Mouse (Mus musculus): Measurements from ENCODE around the gene Depdc1b.

Depdc1b gene

DNA sequence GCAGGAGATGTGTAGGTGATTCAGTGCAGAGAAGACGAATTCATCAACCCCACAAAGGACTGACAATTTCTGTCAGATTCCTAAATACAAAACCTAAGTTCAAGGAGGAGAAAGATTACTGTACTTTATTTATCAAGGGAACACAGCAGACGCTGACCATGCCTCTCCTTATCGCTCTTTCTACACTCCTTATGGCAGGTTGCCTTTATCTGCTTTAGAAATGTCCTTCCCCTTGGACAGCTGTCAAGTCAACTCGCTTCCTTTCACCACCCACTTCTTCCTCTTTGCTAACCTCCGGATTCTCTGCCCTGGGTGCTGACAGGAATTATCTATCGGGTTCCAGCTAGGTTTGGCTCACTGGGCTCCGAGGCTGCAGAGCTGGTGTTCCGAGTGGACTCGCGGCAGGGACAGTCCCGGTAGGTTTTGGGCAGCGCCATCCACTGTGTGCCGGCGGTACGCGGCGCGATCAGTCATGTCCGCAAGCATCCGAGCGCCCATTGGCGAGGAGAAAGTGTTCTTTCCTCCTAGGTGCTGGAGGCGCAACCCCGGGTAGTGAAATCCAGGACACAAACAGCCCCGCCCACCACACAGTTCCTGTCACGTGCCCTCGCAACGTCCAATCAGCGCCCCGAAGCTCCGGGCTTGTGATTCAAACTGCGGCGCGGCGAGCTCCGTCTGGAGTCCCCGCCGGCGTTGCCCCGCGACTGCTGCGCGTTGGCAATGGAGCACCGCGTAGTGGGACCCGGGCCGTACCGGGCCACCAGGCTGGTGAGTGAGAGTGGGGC is at the start of gene Depdc1b:
Depdc1b (plus strand) TSS at position 631 of the 785 bp plus-strand sequence.
- peak; percentile 94 to 96 for DNase-seq (ENCODE audit: low spot score in 2 of 2)

DNA sequence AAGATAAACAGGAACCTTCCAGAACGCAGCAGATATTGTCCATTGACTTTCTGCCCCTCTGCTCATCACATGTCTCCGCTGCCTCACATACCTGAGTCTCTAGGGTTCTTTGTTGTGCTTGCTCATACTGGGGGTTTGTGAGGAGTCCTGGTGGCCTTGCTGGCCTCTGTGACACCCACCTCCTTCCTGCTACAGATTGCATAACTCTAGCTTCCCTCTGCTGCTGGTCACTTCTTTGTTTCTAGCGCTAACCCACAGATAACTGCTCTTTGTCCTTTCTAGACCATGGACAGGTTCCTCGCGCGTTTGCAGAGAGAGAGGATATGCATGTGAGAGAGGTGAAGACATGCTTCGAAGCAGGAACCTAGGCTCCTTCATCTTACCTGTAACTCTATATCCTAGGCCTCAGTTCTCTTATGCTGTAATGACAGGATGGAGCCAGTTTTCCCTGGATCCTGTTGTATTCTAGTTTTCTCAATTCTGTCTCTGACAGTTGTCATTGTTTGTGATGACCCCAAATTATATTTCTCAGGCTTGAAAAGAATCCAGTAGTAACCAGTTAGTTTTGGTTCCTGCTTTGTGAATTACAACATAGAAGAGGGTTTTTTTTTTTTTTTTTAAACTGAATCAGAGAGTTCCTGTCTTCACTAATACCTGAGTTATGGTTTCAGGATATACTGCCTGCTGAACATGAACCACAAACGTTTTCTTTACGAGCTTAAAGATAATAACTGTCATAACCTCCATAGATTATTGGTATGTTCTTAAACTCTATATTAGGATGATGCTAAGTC is 48.1 kb upstream of the Depdc1b start:
- DNase-seq (ENCODE audit: low spot score in 2 of 2), result no peak

DNA sequence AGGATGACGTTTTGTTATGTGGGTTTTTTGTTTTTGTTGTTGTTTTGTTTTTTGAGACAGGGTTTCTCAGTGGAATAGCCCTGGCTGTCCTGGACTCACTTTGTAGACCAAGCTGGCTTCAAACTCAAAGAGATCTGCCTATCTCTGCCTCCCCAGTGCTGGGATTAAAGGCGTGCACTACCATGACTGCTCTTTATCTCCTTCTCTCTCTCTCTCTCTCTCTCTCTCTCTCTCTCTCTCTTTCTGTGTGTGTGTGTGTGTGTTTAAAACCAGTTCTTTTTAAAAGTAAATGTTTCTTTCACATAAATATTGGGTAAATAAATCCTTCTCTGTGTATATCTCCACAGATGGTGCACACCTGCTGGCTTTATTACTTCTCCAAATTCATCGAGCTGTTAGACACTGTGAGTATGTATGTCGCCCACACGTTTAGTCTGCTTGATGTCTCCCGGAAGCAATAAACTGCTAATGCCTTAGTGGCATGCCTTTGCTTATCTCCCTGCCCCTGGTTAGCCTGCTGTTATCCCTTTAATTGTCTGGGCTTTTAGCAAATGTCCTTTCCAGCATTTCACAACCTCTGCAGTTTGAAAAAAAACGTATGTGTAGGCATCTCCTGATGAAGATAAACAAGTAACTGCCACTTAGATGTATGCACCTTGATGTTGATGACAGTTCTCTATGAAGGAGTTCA is 44.5 kb upstream of the Depdc1b start:
- no peak for DNase-seq (ENCODE audit: low spot score in 2 of 2)

DNA sequence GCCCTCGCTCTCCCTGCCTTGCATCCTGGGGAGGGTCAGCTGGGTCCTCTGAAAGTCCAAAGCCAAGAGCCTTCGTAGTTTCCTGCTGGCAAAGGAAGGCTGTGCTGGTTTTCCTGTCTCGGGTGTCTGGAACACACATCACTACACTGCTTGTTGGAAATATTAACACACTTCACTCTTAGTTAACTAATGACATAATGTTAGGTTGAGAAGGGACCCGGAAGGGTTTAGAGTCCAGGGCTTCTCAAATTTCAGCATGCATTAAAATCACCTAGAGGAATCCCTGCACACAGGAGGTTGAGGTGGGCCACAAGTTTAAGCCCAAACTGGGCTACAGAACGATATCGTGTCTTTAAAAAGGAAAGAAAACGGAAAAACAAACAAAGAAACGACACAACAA is 43.8 kb upstream of the Depdc1b start:
- DNase-seq (ENCODE audit: low spot score in 2 of 2), result no peak

DNA sequence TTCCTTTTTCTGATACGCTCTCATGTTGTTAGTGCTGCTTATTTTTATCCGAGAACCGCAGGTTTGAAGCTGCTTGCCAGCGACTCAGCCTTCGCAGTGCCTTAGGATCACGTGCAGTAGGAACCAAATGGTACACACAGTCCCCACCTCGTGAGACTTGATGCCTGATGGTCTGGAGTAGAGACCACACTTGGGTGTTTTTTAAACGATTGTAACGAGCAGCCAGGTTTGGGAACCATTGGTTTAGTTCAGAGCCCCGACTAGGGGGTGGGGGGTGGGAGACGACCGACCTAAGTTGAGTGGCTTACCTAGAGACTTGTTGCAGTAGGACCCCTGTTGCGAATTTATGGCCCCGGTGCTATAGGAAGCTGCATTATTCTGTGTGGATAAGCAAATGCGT is 43.1 kb upstream of the Depdc1b start:
- no peak for DNase-seq (ENCODE audit: low spot score in 2 of 2)

DNA sequence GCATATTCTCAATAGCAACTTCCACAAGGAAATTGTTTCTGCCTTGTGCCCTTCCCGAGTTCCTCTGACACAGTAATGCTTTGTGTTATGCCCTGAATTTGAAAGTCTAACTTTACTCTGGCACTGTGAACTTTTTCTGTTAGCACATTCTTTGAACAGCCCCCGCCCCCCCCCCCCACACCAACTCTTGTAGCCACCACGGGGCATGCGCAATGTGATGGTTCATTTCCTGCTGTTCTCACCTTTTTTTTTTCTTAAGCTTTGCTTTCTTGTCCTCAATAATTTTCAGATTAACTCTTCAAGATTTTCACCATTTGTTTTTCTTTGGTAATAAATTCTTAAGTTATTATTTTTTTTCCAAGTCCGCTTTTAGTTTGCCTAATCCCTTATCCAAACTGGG is 42.7 kb upstream of the Depdc1b start:
- peak; percentile 12 to 44 for DNase-seq (ENCODE audit: low spot score in 2 of 2)

DNA sequence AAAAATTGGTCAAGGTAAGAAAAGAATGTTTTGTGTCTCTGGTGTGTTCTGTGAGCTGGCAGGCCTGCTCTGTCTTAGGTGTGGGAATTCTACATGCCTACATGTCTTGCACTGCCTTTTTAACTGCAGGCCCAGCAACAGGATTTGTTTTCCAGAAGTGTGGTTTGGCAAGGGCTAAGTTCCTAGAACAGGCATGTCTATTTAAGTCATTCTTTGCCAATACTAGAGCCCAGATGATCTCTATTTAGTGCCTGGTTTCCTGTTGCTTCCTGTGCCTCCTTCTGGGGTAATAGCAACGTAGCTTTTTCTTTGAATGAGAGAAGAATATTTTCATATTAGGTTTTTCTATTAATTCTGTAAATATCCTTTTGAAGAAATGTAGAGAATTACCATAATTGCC is 39.6 kb upstream of the Depdc1b start:
- DNase-seq (ENCODE audit: low spot score in 2 of 2), result no peak

DNA sequence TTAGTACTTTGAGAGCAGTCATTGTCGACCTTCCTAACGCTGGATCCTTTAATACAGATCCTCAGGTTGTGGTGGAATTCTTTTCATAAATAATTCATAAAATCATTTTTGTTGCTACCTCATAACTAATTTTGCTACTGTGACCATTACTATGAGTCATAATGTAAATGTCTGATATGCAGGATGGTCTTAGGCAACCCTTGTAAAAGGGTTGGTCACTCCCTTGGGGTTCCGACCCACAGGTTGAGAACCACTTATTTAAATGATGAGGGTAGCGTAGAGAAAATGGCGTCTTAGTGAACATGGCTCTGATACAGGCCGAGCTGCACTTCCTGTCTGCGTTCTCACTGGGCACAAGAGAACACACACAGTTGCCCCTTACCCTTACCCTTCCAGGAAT is 38.8 kb upstream of the Depdc1b start:
- DNase-seq (ENCODE audit: low spot score in 2 of 2), result no peak

DNA sequence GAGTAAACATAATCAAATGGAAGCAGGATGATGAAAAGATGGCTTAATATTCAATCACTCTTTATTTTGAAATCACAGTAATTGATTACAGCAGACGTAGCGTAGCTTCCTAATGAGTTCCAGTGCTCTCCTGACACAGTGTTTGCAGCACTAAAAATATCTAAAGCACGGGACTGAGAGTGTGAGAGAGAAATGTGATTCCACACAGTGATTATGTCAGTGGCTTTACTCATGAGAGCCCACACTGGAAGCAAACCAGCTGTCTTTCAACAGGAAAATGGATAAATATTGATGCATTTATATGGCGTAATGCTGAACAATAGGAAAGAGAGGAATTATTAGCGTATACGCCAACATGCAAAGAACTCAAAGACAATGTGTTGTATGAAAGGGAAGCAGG is 37.5 kb upstream of the Depdc1b start:
- DNase-seq (ENCODE audit: low spot score in 2 of 2), result no peak

DNA sequence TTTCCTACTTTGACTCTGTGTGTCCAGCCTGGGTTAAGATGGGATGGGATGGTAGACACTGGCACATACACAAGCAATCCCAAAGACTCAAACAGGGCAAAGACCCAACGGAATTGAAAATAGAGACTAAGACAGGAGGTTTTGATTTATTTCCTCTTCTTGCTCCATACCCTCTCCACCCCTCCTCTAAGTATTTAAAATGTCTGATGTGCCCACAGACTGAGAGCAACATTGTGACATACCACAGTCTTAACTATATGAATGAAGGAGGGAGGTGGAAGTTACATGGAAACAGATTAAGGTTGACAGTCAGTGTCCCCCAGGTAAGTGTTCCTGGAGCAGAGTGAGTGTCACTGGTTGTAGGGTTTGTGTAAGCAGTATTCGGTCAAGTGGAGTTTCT is 31.8 kb upstream of the Depdc1b start:
- DNase-seq (ENCODE audit: low spot score in 2 of 2), result no peak

DNA sequence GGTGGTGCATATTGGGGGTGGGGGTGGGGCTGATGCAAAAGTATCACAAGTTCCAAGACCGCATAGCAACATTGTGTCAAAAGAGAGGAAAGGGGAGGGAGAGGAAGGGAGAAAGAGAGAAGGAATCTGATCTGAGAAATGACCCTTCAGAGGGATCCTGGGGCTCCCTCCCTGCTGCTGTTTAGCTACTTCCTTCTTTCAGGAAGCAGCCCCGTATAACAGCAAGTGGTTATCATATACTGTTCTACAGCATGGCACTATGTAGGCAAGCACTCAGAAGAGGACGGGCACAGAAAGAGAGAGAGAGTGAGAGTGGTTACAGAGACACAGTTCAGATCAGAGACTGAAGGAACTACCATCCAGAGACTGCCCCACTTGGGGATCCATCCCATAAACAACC is 28.2 kb upstream of the Depdc1b start:
- no peak for DNase-seq (ENCODE audit: low spot score in 2 of 2)

DNA sequence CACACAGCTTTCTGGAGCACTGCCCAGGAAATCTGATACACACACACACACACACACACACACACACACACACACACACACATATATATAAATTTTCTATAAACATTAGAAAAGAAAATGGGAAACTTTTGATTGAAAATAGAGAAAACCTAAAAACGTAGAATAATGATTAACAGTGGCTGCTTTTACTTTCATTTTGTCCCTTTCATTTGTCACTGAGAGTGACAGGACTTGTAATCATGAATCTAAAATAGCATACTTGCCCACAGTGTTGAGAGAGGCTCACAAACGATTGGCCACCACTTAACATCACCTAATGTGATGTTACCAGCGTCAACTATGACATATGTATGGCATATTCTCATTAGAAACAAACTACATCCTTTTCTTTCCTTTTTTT is 26.7 kb upstream of the Depdc1b start:
- peak in 1 of 2 experiments; percentile 16 for DNase-seq (ENCODE audit: low spot score in 2 of 2)

DNA sequence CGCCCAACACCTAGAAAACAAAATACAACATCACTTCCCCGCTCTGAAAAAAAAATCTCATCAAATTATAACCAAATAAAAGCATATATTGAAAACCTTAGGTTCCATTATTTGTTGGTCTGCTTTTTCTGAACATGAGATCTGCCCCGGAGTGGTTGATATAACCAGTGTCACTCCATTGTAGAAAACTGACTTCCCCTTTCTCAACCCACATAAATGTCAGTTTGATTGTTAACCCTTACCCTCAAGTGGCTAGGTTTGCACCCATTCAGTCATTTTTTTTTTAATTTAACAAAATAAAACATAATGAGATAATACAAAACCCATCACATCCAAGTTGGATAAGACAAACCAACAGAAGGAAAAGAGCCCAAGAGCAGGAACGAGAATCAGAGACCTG is 25.8 kb upstream of the Depdc1b start:
- no peak for DNase-seq (ENCODE audit: low spot score in 2 of 2)

DNA sequence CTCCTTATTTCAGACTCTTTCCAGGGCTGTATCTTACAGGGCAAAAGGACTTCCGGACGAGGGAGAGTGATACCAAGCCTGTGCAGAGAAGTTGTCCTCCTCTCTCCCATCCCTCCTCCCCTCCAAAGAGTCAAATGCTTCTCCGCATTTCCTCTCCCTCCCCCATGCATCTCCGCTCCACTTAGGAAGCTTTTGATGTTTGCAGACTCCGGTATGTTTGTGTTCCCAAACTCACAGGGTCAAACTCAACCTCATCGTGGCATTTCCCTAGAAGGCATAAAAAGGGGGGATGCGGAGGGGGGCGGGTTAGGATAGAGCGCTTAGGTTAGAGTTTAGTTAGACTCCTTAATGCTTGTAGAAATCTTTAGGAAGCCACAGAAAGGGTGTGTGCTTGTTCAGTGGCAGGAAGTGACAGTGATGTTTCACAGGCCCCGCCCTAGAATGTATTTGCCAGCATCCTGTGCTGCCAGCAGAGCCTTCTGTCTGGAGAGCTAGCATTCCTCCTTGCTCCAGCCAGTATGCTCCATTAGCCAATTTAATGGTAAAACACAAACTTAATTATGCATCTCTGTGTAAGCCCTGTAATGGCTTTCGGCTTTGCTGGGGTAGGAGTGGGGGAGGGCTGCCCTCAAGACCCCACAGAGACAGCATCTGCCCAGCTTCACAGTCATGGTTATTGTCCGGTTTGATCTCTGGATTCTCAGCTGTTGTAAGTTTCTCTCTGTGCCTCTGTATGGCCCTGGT is 18.6 kb upstream of the Depdc1b start:
- DNase-seq (ENCODE audit: low spot score in 2 of 2), result peak; percentile 65 to 76

DNA sequence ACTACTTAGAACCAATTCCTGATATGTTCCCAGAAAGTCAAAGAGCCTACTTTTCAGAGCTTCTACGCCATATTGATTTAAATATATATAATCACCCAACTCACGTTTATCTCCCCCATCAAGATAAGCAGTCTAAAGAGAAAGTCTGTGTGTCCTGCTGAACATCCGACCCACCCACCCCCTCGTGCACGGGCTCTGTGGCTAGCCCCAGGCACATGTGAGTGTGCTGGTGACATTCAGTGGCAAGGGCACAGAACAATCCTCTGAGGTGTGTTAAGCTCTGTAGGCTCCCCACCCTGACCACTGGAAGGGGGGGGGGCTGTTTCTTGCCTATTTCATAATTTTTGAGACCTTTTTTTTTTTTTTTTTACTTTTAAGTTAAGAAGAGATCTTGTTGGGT is 17.9 kb upstream of the Depdc1b start:
- peak; percentile 46 to 61 for DNase-seq (ENCODE audit: low spot score in 2 of 2)

DNA sequence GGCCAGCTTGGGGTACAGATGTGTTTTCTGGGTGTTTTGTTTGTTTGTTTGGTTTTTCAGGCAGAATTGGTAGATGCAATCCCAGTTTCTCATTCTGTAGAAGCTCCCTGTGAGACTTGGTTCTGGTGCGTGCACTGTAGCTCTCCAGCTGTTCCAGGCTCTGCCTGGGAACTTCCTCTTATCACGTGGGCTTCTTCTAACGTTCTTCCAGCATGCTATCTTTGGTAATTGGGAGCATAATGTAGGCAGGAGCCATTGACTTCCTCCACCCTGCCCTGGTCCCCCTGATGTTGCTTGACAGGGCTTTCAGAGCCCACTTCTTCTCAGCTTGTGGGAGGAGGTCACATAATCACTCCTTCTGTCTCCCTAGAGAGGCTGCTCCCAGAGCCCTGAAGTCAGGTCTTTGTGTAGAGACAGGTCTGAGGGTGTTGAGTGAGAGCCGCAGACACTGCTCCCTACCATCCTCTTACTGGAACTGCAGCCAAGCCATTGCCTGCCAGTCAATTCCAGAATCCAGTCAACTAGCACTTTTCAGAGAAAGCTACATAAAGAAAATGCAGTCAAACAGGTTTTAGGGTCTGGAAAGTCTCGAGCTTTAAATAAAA is 15.7 kb upstream of the Depdc1b start:
- no peak for DNase-seq (ENCODE audit: low spot score in 2 of 2)

DNA sequence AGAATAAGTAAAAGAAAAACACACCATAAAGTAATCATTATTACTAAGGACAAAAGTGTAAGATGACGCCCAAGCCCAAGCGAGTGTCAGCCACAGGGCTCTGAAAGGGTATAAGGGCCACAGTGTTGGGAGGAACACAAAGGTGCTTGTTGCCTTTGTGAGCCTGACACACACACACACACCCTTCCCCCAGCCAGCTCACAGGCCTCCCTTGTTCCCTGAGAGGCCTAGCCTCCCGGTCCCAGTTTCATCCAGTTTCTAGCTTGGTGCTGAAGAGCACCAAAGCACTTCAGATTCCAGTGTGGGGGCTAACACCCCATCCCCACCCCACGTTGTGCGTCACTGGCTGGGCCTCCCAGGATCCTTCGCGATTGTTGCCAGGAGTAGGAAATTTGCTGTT is 14.7 kb upstream of the Depdc1b start:
- no peak for DNase-seq (ENCODE audit: low spot score in 2 of 2)

DNA sequence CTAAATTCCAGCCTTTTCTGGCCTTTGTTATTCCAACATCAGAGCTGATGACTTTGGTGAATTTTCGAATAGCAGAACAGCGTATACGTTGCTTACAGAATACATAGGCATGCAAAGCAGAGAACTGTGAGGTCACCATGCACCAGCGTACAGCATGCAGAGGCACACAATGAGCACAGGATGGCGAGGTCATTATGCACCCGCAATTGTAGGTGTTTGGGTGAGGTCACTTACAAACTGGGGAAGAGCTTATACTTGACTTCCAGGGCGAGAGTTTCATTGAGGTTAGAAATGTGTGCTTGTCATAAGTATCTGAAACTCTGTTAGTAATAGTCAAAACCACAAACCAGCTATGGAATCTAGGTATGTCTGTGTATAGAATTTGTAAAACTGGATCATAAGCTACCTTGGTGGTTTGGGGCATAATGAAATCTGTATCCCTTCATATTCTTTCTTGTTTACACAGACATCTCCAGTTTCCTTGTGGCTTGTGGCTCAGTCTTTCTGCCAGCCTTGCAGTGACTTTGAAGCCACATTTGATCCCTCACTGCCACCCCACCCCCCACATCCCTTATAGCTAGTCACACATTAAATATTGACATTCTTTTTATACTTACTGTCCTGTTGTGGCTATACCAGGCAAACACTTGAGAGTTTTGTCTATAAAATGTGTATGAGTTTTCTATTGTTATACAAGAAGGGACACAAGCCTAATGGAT is 13.0 kb upstream of the Depdc1b start:
- DNase-seq (ENCODE audit: low spot score in 2 of 2), result peak; percentile 53 to 73

DNA sequence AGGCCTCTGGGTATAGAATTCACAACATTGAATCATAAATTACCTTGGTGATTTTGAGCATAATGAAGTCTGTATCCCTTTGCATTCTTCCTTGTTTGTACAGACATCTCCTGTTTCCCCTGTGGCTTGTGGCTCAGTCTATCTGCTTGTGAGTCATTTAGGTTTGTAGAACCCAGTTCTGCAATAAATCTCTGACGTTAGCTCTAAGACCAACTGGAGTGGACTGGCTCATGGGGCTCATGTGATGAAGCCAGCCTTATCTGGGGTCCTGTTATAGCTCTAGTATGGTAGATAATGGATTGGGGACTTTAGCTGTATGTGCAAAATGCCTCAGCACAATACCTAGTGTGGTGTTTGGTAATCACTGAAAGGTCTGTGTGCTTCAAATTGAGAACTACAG is 12.3 kb upstream of the Depdc1b start:
- peak in 1 of 2 experiments; percentile 28 for DNase-seq (ENCODE audit: low spot score in 2 of 2)

DNA sequence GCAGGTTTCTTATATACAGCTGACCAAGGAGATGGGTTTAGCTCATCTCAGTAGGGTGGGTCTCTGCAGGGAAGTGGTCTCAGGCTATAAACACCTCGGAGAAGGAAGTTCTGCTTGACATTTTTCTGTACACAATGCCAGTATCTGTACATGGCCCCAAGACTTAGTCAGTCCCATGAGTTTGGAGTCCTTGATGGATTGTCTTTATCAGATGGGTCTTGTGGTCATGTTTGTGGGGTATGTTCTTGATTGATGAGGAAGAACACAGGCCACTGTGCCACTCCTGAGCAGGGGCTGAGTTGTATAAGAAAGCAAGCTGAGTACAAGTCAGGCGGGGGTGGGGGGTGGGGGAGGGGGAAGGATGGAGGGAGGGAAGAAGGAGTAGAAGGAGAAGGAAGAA is 11.5 kb upstream of the Depdc1b start:
- no peak for DNase-seq (ENCODE audit: low spot score in 2 of 2)

DNA sequence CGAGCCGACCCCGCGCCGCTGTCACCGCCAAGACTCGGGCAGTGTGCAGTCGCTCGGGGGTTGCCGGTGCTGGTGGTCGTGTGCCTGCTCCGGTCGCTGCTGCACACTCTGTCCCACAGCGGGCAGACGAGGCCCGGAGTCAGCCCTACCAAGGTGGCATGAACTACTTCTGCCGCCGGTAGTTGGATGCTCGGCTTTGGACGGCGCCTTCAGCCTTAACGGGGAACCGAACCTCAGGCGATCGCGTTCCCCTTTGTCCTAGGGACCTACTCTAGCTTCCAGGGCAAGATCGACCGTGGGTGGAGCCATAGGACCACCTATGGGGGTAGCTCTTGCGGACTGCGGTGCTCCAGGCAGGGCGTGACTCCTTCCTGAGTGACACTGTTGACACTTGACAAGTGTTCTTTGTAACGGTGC is 363 bp downstream of the Depdc1b start:
- DNase-seq (ENCODE audit: low spot score in 2 of 2), result peak in 1 of 2 experiments; percentile 9
